Mouse (Mus musculus) ZHBTc4 (cell line): Measurements from ENCODE around the gene Etl4.

Source experiments
- DNase-seq: peaks from one replicate; pipeline ENCODE4 v3.0.0-alpha.2; 2011; ENCODE audit warnings: low read depth, low spot score

The Etl4 gene

GRCm38 (mm10) chr2:20653116-20653515, 743.5 kb downstream of the Etl4 start:
- peak; percentile 90 for DNase-seq

- DNase-seq, result no peak
These were observed 744.5 kb downstream of the Etl4 start for GRCm38 (mm10) chr2:20654058-20654457.

- peak; percentile 95 for DNase-seq
These were observed 745.2 kb downstream of the Etl4 start for GRCm38 (mm10) chr2:20654598-20655340.

- no peak for DNase-seq
These were observed 745.7 kb downstream of the Etl4 start for GRCm38 (mm10) chr2:20655341-20655612.

GRCm38 (mm10) chr2:20657856-20658255, 748.3 kb downstream of the Etl4 start:
- no peak for DNase-seq

- peak; percentile 70 for DNase-seq
These were observed 752.3 kb downstream of the Etl4 start for GRCm38 (mm10) chr2:20661841-20662240.

- no peak for DNase-seq
These were observed 753.1 kb downstream of the Etl4 start for GRCm38 (mm10) chr2:20662696-20663095.

- DNase-seq, result peak; percentile 82
These were observed 755.9 kb downstream of the Etl4 start for GRCm38 (mm10) chr2:20665309-20665971.

- DNase-seq, result peak; percentile 91
These were observed 756.5 kb downstream of the Etl4 start for GRCm38 (mm10) chr2:20666051-20666478.

GRCm38 (mm10) chr2:20667876-20668275, 758.3 kb downstream of the Etl4 start:
- peak; percentile 84 for DNase-seq

- peak; percentile 92 for DNase-seq
These were observed 758.9 kb downstream of the Etl4 start for GRCm38 (mm10) chr2:20668276-20669030.

GRCm38 (mm10) chr2:20669367-20669766, 759.8 kb downstream of the Etl4 start:
- DNase-seq, result peak; percentile 96

- DNase-seq, result peak; percentile 79
These were observed 762.1 kb downstream of the Etl4 start for GRCm38 (mm10) chr2:20671546-20672255.

GRCm38 (mm10) chr2:20672281-20672680, 762.7 kb downstream of the Etl4 start:
- DNase-seq, result no peak

GRCm38 (mm10) chr2:20672803-20673603, 763.4 kb downstream of the Etl4 start:
- DNase-seq, result peak; percentile 85

- DNase-seq, result peak; percentile 86
These were observed 766.8 kb downstream of the Etl4 start for GRCm38 (mm10) chr2:20676379-20676778.

GRCm38 (mm10) chr2:20678793-20679192, 769.2 kb downstream of the Etl4 start:
- DNase-seq, result no peak

GRCm38 (mm10) chr2:20682203-20682602, 772.6 kb downstream of the Etl4 start:
- DNase-seq, result peak; percentile 62

- DNase-seq, result peak; percentile 89
These were observed 779.8 kb downstream of the Etl4 start for GRCm38 (mm10) chr2:20689389-20689788.

GRCm38 (mm10) chr2:20692898-20693297, 783.3 kb downstream of the Etl4 start:
- no peak for DNase-seq

- peak; percentile 82 for DNase-seq
These were observed 784.2 kb downstream of the Etl4 start for GRCm38 (mm10) chr2:20693772-20694171.
